Mouse (Mus musculus): ENCODE data around the gene Pfkm. TPM values are rescaled to one million over a fixed set of nuclear protein-coding genes. Genes with fewer than 3 reads are reported as not detected.

Gene Pfkm
- total RNA-seq (2014; fragmentation: Nextera tagmentation) (9.5 and 11.5 TPM in 2 replicates), total RNA-seq (2017) (10.8 and 15.8 TPM in 2 replicates)

DNA sequence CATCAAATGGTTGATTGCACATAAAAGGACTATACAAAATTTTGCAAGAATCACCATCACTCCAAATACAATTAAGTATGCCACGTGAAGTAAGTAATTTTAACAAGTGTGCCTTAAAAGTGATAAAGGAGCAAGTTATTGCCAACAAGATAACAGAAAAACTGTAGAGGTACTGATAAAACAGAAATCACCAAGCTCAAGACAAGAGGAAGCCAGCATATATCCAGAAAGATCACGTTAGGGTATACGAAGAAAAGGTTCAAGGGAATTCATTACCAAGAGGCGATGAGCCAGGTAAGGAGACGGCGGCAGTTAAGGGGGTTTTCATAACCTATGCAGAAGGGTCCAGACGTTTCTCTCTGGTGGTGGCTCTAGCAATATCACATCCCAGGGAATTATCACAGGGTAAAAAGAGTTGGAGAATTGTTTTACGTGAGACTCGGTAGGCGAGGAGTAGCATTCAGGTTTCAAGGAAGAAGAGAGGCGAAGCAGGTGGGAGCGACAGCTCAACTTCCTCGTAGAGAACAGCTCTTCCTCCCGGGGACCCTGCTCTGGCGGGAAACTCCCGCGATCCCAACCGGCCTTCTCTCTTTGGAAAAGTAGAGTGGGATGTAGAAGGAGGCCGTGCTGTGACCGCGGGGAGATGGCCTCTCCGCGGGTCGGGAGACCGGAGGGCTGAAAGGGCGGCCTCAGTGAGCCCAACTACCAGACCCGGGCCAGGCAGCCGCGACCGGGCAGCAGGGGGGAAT lies at the start of gene Pfkm:
Pfkm (plus strand) TSS at position 218 of the 749 bp plus-strand sequence.
- peak; percentile 3 for ATAC-seq (replicated peaks; ENCODE audit: poor library complexity, severe bottlenecking)

DNA sequence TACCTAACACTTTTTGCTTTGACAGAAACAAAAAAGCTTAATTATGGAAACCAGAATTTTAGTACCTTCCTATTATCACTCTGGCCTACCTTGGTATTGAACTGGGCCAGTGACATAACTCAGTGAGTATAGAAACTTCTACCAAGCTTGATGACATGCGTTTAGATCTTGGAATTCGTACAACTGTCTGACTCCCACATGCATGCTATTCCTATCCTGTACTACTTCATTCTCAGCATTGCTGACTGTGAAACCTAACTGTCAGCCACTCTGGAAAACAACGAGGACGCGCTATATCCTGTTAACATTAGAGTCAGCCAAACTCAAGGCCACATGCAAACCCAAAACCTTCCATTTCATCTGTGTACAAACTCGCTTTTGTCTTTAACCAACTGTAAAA lies 48.4 kb upstream of the Pfkm start:
- no peak for ATAC-seq (replicated peaks; ENCODE audit: poor library complexity, severe bottlenecking)

DNA sequence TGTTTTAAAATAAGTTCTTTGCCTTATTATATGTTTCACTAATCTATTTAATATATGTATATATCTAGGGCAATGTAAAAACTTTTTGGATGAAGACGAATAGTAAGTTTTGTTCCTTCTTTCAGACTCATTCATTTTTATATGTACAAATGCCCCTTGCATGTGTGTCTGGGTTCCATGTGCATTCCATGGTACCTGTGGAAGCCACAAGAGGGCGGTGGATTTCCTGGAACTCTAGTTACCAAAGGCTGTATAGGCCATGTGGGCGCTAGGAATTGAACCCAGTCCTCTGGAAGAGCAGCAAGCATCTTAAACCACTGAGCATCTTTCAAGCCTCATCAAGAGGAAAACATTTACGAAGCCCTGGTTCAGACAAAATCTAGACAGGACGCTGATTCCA lies 48.0 kb upstream of the Pfkm start:
- no peak for ATAC-seq (replicated peaks; ENCODE audit: poor library complexity, severe bottlenecking)

DNA sequence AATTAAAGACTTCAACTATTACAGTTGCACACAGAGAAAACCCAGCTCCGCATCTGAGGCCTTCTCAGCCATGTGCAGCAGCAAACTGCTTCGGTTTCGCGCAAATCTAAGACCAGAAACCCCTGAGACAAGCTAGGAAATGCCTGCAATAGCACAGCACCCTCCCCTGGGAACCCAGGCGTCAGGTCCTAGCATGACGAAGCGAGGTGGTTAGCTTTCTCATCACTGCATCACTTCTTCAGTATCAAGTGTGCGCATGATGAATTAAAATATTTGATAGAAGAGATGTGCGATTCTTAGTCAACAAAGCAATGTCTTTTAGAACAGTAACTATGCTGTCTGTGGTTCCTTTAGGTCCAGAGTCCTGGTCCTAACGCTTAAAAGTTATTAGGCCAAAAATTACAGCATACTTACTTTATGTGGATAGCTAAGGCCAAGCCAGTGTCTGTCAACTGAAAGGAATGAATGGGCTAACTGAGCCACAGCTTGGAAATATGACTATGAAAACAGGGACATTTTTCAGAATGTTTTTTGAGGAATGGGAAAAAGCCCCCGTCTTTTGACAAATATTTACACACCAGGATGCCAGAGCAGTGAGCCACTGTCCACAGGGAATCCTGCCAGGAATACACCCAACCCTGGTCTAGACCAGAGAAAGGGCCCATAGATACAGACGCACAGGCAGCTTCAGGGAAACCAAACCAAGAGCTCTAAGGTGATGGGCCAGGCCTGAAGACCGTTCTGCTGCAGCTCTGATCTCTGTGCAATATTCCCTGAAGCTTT lies 43.3 kb upstream of the Pfkm start:
- no peak for ATAC-seq (replicated peaks; ENCODE audit: poor library complexity, severe bottlenecking)

DNA sequence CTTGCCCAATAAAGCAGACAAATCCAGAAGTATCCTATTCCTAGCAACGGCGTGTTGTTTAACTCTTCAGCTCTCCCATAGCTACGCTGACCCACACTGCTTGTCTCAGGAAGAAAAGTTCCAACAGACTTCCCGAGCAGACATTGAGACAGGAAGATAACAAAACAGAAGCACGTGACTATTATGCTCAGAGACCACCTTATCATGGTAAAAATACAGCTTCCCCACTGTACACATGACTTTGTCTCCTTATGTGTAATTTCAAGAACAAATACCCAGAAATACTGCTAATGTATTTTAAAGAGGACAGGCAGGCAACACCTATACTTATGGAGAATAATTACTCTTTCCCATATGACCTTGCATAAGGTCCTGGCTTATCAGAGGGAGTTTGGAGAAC lies 40.7 kb upstream of the Pfkm start:
- no peak for ATAC-seq (replicated peaks; ENCODE audit: poor library complexity, severe bottlenecking)

DNA sequence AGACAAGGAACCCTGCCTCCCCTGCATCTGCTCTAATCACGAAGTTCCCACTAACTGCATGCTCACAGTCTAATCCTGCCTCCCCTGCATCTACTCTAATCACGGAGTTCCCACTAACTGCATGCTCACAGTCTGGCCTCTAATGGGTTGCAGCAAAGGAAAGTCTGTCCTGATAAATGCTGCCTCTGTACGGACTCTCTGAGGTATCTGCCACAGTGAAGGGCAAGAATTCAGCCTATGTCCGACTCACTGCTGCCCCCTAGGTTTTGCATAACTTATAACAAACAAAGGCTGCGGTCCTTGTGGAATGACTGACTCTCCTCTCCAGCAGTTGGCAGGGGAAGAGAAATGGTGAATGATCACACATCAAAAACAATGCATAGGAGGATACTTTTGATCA lies 37.1 kb upstream of the Pfkm start:
- ATAC-seq (replicated peaks; ENCODE audit: poor library complexity, severe bottlenecking): peak; percentile 46; the same call in 1 of the 2 replicates

DNA sequence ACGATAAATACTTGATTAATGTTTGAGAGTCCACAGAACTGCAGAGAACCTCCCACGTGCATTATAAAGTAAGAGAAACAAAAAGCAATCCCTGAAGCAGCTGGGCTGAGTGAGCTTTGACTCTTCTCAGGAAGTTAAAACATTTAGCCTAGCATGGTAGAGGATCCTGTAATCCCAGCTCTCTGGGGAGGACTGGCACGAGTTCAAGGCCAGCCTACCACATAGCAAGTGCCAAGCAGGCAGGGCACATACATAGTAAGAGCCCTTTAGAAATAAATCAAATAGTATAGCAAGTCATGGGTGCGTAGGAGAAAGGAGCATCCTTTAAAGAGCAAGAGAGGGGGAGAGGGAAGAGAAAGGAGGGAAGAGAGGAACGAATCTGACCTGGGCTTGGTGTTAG lies 26.5 kb upstream of the Pfkm start:
- ATAC-seq (replicated peaks; ENCODE audit: poor library complexity, severe bottlenecking): no peak

DNA sequence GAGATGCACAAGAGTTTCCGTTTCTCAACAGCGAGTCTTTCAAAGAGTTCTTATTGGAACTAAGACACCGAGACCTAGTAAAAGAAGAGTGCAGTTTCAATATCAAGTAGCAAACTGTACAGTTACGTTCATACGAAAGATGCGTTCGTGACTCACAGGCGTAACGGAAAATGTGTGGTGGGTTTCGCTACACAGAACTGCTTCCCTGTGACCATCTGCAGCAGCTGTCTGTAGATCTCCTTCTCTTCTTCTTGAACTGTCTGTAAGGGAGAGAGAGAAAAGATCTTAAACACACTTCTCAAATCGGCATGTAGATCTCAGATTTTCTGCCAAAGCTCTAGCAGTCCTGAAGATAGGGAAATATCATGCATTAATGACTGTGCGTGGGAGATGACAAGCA lies 25.8 kb upstream of the Pfkm start:
- no peak for ATAC-seq (replicated peaks; ENCODE audit: poor library complexity, severe bottlenecking)

DNA sequence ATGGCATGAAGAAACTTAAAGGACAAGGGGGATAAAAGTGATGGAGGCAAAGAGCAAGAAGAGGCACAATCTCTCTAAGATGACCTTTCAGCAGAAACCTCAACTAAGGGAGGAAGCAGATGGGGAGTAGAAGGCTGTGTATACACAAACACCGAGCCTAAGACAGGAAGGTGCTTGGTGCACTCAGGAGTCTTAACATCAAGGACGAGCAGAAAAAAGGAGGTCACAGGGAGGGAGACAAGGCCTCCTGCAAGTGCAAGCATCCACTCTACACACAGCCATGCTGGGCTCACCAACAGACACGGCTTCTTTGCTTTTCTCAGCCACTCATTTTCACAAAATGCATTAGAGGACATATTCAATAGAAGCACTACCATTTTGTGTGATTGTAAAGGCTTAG lies 24.9 kb upstream of the Pfkm start:
- no peak for ATAC-seq (replicated peaks; ENCODE audit: poor library complexity, severe bottlenecking)

DNA sequence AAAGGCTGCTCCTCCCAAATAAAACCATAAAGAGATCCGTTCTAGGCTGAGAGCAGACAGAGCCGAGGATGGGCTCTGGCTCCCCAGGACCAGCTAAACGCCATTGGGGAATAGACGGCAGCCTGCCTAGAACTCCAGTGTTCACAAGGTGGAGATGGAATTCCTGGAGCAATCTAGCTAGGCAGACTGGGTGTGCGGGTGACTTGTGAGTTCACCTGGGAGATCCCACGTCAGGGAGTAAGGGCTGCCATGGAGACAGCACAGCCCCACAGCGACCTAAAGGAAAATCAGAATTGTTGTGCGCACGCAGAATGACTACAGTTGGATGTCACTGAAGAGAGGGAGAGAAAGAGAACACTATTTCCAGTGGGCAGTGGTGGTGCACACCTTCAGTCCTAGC lies 23.9 kb upstream of the Pfkm start:
- no peak for ATAC-seq (replicated peaks; ENCODE audit: poor library complexity, severe bottlenecking)

DNA sequence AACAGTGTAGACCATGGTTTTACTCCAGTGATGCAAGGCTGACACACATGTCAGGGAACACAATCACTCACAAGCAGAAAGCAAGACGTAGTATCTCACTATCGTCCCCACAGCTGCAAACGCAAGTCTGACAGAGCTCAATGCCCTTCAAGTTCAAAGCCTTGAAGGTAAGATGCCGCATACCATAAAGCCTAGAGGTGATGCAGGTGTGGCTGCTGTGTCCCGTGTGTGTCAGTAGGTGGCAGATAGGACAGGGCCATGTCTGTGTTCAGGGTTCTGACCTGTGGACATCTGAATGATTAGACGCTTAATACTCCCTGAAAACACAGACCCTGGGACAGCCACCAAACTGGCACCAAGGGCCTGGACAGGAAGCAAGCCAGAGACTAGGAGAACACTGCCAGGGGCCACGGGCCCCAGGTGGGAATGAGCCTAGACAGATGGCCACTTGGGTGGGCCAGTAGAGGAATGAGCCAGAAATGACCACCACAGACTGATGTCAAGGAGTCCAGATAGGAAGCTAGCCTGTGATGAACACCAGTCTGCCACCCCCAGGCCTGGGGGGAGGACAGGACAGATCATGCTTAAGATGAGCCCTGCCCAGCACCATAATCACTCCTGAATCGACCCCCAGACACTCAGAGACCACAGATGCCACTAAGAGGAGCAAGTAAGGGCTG lies 22.7 kb upstream of the Pfkm start:
- no peak for ATAC-seq (replicated peaks; ENCODE audit: poor library complexity, severe bottlenecking)

DNA sequence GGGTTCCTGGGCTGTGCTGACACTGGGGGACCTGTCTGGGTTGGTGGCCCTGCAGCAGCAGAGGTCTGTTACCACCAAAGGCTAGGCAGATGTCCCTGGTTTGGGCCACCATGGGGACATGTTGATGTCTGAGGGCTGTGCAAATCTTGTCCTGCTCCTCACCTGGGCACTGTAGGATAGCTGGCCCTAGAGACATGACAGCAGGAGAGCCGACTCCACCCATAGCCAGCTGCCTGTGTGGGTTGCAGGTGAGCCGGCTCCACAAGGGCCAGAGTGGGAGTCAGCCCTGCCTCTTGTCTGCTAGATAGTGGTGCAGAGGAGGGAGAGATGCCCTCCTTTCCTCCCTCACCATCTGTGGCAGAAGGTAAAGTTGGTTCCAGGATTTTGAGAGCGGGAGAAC lies 22.0 kb upstream of the Pfkm start:
- no peak for ATAC-seq (replicated peaks; ENCODE audit: poor library complexity, severe bottlenecking)

DNA sequence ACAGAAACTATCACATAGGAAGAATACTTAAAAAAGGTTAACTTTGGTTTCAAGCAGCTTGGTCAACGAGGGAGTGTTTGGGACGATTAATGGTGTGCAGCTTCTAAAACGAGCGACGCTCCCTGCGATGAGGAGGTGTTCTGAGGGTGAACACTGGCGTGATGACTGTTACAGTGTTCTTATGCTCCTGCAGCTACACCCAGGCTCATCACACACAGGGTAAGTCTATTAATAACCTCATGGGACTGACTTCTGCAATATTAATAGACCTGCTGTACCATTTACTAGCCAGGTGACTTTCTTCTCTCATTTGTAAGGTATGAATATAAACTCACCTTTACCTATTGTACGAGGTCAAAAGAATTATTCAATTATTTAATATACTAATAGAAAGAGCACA lies 17.9 kb upstream of the Pfkm start:
- ATAC-seq (replicated peaks; ENCODE audit: poor library complexity, severe bottlenecking): no peak

DNA sequence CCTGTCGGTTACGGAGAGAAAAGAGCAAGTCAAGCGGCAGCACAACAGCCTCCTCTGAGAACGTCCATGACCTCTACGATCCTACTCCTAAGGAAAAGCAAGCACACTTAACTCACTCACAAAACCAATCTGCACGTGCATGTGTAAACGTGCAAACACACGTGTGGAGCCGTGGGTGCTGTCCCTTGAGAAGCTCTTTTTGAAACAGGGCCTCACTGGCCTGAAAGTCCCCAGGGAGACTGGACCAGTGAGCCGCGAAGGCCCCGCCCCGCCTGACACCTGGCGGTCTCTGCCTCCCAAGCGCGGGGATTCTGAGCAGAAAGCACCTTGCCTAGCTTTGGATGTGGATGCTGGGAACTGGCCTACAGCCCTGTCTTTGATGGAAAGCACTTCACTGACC lies 17.4 kb upstream of the Pfkm start:
- no peak for ATAC-seq (replicated peaks; ENCODE audit: poor library complexity, severe bottlenecking)

DNA sequence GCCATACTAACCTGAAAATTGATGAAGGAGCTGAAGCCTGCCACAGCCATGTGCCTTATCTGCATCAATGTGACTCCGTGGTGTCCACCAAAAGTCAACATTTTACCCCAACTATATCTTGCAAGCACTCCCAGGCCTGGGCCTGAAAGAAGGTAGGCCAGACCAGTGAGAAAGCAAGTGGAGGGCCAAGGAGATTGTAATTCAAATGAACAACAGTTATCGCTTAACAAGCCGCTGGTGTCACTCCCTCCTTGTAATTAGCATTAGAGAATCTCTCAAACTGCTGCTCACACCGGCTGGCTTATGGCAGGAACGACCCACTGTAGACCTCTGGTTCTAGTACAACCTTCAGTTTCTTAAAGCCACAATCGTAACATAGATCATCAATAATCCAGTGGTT lies 15.5 kb upstream of the Pfkm start:
- no peak for ATAC-seq (replicated peaks; ENCODE audit: poor library complexity, severe bottlenecking)

DNA sequence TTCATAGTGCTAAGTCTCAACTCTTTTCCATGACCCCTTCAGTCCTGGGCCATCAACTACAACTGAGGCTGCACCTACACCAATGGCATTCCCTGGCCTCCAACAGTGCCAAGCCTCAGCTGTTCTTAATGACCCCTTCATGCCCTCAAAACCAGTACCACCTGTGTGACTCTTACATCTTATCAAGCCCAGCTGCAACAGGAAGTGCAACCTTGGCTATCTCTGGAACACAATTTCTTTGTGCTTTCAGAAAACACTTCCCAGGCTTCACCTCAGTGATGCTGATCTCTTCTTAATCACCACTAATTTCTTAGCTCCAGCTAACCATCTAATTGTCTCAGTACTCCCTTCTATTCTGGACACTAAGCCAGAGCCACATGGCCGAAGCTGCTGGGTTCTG lies 3.5 kb upstream of the Pfkm start:
- no peak for ATAC-seq (replicated peaks; ENCODE audit: poor library complexity, severe bottlenecking)

DNA sequence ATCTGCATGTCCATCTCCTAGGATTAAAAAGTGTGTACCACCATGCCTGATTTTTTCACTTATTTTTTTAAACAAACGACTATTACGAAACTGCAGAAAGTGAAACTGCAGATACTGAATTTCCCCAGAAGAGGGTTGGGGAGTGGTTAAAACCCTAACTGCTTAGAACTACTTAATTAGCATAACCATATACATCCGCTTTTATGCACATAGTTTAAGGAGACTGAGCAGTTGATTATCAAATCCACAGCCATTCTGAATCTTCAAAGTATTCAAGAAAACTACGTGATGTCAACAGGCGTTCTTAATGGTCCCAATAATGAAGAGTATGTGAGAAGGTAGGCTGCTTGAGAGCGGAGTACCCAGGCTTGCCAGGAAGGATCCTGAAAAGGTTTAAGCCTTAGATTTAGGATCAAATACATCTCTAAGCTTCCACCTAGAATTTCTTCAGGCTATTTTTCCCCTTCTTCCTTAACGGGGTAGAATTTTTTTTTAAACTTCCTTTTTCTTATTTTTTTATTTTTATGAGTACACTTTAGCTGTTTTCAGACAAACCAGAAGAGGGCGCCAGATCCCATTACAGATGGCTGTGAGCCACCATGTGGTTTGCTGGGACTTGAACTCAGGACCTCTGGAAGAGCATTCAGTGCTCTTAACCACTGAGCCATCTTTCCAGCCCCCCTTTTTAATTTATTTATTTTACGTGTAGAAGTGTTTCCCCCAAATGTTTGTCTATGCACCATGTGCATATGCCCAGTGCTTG lies 2.8 kb upstream of the Pfkm start:
- ATAC-seq (replicated peaks; ENCODE audit: poor library complexity, severe bottlenecking): peak; percentile 67

DNA sequence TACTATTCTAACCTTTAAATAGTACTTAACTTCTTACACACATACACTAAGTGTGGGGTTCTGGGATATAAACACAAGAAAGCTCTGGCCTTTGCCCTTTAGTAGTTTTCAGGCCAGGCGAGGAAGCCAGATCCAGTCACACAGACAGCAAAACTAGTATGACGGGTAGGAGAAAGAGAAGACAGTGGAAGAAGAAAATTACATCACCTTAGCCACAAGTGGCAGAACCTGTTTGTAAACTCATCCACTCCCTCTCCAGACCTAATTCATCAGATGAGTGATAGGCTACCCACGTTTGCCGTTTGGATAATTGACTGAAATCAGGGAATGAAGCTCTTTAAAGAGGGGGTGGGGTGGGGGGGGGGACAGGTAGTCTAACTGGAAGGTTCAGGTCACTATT lies 548 bp upstream of the Pfkm start:
- no peak for ATAC-seq (replicated peaks; ENCODE audit: poor library complexity, severe bottlenecking)

DNA sequence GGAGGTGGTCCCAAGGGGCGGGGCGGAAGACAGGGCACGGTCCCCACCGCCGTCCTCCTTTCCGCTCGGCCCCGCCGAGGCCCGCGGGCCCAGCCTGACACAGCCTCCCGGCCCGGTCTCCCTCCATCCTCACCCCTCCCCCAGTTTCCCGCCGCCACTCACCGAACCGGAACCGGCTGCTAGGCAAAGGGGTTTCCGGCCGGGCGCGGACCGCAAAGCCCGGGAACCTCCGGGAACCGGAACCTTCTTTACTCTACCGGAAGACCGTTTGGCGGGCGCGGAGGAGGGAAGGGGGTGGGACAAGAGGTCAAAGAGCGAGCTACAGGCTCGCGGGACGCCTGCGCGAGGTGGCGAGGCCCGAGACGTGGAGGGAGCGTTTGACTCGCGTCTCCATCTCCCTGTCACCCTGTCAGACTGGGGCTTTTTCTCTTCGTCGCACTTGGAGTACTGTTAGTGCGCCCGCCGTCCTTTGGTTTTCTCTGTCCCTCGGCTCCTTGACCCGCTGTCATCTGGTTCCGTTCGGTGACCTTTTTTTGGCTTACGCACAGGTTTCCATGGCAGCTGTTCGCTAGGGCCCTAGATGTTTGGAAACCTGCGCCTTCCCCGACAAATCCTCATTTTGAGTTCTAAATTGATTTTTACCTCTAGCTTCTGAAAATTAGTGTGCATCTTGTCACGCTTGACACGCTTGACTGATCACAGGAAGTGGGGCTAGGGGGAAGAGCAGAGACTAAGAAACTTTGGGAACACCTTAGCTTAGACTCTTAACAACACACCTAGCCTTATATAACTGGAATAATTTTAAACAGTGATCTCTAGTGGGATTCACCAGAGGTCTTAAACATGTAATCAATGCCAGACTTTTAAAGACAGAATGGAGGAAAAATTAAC lies 977 bp downstream of the Pfkm start, which contains the start of gene Senp1:
Senp1 (minus strand) TSS at position 624 of the 891 bp plus-strand sequence.
- ATAC-seq (replicated peaks; ENCODE audit: poor library complexity, severe bottlenecking): peak; percentile 85
